Mouse (Mus musculus) mature B cell (primary cell): ENCODE results near the gene Alg11.

Experiments used
- in situ Hi-C: fragments of 300-500 bp; cut with MboI; formaldehyde crosslinking; loops from 2 replicates; pipeline ENCODE4 v1.14.3; 2019

Gene Alg11

DNA sequence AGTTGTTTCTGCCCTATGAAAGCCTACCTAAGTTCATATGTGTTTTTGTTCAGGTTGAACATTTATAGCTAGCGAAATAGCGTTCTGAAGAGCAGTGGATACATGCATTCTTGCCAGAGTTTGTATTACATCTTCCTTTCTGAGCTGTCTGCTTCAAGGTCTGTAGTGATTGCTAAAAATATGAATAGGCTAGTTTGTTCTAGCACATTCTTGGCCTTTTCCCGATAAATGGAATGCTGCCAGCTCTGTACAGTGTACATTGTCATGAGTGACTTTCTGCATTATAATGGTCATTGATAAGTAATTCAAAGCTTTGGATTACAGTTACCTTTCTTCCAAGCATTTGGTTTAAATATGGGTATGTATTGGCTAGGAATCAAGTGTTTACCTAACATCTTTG, 605 bp downstream of the Alg11 start:
- in situ Hi-C loops, result no loop called here

DNA sequence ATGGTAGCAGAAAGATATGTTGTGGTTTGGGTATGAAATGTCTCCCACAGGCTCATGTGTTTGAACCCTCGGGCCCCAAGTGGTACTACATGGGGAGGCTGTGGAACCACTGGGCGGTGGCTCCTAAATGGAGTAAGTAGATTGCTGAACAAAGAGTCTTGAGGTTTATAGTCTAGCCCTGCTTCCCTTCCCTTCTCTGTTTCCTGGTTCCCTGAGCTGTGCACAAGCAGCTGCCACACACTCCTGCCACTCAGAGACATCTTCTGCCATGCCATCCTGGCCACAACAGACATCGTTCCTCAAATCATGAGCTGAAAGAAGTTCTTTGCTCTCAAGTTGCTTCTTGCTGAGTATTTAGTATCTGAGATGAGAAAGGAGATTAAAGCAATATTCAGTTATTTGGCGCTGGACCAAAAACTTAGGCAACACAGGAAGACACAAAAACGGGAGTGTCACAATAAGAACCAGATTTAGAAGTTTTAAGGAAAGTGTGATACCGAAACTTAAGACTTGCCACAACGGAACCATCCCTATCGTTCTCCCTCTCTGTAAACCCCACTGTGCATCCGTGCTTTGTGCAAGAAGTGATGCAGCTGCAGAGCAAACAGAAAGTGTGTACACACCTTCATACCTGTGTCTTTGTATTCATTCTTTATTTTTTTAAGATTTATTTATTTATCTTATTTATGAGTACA, 18.9 kb downstream of the Alg11 start:
- in situ Hi-C loops, result no loop called here

DNA sequence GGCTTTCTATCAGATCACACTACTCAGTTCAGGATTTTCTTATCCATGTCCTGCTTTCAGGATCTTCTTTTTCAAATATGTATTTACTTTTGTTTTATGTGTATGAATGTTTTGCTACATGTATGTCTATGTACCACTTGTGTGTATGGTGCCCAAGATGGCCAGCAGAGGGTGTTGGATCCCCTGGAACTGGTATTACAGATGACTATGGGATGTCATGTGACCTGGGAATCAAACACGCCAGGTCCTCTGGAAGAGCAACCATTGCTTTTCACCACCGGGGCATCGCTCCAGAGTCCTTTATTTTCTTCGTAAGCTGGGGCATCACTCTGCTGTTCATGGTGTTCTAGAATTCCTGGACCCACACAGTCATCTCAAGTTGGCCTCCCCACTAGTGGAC, 28.7 kb downstream of the Alg11 start:
- in situ Hi-C loops, result no loop called here

DNA sequence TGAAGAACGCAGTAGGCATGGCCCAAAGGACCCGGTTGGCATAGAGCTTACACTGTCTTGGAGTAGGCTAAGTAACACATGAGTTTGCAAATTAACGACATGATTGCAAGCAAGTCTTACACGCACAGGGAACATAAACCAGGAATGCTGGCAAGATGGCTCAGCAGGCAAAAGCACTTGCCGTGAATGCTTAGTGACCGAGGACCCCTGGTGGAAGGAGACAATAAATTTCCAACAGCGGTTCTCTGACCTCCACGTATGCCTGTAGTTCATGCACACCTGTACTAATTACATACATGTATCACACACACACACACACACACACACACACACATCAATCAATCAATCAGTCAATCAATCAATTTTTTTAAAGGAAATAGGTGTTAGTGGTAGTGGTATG, 31.0 kb downstream of the Alg11 start:
- in situ Hi-C loops, result no loop called here

DNA sequence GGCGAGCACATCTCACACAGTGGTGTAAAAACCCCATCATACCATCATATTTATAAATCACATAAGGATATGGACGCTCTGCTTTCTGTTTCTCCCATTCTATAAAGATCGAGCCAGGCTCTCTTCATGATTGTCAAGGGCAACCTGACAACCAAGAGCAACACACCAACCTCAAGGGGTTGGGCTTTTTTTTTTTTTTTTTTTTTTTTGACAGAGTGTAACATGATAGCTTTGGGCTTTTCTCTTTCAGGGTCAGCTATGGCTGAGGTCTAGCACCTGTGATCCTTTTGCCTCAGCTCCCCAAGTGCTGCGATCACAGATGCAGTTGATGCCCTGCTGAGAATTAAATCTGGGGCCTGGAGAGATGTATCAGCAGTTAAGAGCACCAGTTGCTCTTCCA, 46.5 kb downstream of the Alg11 start:
- in situ Hi-C loops, result no loop called here
